Mouse (Mus musculus) MN1 (cell line): ENCODE results near the gene Bod1l.

ENCODE experiments used
- DNase-seq: peaks from one replicate; pipeline ENCODE4 v3.0.0-alpha.2; 2016; ENCODE audit warnings: low spot score

The Bod1l gene

GRCm38 (mm10) chr5:41844147-41844529 is at the start of gene Bod1l:
TSS of gene Bod1l (minus strand) at chr5:41844315.
- peak; percentile 95 for DNase-seq

DNA sequence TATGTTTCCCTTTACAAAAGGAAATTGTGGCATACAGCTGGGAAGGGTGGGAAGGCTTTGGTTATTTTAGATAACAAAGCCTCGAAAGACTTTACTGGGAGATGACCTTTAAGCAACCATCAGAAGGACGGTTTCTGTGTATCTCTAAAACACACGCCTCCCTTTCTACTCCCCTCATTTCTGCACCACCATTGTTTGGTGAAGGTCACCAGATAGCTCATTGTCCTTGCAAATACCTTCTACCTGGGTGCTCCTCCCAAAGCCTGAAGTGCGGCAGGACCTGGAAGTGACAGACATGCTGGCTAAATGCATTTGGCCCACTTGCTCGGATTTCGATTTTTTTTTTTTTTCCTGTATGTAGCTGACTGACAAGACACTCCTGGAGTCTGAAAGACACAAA is 49.2 kb upstream of the Bod1l start:
- DNase-seq: no peak

DNA sequence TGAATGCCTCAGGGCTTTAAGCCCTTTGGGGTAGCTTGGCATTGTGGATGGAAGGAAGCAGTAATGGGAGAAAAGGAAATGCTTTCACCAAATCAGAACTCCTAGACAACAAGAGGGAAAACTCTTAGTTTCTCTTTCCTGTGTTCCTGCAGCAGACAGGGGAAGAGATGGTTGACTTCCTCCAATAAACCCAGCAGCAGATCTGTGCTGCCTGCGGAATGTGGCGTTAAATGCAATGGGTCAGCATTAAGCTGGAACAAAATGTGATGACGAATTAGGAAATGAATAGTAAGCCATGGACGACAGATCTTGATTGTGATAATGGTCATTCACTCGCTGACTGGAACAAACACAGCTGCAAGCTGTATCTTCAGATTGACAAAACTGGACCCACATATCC is 46.8 kb upstream of the Bod1l start:
- no peak for DNase-seq

- DNase-seq: no peak
Observed at GRCm38 (mm10) chr5:41889245-41889849, 45.2 kb upstream of the Bod1l start.

- peak; percentile 34 for DNase-seq
Observed at GRCm38 (mm10) chr5:41888834-41889233, 44.7 kb upstream of the Bod1l start.

DNA sequence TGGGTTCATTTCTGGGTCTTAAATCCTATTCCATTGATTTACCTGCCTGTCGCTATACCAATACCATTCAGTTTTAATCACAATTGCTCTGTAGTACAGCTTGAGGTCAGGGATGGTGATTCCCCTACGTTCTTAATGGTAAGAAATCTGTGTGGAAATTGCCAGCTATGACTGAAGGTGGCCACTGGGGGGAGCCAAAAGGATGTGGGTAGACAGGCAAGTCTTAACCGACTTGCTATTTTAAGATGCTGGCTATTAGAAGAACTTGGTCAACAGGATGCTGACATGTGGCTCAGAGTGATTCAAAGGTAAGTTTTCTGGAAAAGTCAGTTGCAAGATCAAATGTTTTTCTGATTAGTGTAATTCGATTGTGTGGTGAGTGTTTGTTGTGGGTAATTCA is 43.6 kb upstream of the Bod1l start:
- peak; percentile 80 for DNase-seq

DNA sequence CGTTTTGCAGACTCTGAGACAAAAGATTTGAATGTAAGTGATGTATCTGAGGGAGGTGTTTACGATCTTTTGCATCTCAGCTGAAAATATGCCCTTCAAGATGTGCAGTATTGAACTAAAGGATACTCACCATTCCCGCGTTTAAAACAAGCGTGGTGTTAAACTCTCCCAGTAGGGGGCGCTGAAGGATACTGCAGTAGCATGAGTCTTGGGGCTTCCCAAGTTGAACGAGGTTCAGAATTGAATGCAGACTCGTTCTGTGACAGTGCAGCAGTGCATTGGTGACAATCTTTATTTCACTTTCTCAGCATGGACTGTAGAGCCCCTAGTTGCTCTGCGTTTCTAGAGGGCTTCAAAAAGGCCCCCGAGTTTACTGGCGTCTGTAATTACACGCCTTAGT is 40.4 kb upstream of the Bod1l start:
- DNase-seq: peak; percentile 7

DNA sequence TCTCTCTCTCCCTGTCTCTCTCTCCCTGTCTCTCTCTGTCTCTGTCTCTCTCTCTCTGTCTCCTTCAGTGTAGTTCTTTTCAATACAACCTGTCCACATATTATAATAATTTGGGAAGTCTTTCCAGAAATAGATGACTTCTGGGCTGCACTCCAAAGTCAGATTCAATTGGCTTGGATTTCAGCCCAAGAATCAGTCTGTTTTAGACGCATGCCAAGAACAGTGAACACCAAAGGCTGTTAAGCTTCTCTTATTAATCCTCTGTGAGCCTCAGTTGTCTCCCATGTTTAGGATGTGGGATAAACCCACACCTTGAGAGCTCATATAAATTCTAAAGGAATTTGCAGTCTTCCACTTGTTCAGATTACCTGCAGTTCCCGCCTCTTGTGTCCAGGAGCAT is 27.0 kb upstream of the Bod1l start:
- peak; percentile 18 for DNase-seq

GRCm38 (mm10) chr5:41855781-41856180 is 11.7 kb upstream of the Bod1l start:
- no peak for DNase-seq

DNA sequence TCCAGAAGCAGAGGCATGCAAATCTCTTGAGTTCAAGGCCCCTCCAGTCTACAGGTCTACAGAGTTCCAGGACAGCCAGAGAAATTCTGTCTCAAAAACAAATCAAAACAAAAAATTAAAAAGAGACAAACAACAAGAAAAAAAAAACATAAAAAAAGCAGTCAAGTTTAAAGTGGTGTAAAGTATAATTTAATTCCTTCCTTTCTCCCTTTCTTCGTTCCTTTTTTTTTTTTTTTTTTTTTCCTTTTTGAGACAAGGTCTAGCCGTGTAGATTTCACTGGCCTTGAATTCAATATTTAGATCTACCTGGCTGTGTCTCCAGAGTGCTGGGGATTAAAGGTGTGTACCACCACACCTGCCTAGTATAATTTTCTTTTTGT is 1.4 kb upstream of the Bod1l start:
- no peak for DNase-seq

DNA sequence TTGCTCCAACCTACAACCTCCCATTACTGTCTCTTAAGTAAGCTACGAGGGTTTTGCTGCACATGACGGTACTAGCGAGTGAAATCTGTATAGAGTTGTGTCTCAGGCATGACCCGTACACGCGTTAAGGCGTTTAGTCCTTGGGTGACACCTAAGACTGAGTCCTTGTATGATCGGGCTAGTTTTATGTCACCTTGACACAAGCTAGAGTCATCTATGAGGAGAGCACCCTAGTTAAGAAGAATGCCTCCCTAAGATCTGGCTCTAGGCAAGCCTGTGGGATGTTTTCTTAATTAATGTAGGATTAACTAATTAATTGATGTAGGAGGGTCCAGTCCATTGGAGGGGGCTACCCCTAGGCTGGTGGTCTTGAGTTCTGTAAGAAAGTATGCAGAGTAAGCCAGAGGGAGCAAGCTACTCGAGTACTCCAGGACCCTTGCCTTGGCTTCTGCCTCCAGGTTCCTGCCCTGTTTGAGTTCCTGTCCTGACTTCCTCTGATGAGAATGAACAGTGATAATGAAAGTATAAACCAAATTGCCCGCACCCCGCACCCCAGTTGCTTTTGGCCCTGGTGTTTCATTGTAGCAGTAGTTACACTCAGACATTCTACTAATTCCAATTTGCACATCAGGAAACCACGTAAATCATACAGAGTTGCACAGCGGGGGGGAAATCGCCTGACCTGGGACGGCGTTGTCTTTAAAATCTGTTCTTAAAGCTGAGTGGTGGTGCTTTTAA is 874 bp upstream of the Bod1l start:
- DNase-seq: peak; percentile 32

- DNase-seq: peak; percentile 25
Observed at GRCm38 (mm10) chr5:41843419-41844146, 532 bp downstream of the Bod1l start.

DNA sequence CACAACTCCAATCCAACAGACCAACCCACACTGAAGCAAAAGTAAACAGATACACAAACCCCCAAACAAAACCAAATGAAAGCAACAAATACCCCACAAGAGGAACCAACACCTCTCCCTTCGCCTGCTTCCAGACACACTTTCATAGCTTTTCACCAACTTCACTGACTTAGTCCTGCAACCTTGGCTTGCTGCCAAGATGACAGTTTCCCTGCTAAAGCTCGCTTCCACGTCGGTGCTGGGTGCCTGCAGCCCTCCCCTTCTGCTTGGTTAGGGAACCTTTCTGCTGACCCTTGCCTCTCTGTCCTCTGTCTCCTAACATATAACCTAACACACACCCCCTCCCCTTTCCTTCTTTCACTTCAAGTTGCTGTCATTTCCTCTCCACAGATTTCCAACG is 1.4 kb downstream of the Bod1l start:
- DNase-seq: peak; percentile 44

DNA sequence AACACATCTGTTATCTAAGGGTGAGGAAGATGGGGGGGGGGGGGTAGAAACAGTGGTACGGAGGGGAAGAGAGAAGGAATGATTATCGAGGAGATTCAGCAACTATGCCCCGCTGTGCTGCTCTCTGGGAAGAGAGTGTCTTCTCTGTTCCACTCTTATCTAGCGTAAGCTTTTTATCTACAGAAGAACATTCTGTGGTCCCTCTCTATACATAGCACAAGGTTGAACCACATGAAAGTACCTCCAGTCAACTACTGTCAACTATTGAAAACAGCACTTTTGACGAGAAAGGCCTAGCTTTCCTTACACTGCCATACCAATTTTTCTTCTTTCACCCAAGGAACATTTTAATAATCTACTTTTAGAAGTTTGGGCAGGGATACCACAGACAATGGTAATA is 2.4 kb downstream of the Bod1l start:
- DNase-seq: no peak

DNA sequence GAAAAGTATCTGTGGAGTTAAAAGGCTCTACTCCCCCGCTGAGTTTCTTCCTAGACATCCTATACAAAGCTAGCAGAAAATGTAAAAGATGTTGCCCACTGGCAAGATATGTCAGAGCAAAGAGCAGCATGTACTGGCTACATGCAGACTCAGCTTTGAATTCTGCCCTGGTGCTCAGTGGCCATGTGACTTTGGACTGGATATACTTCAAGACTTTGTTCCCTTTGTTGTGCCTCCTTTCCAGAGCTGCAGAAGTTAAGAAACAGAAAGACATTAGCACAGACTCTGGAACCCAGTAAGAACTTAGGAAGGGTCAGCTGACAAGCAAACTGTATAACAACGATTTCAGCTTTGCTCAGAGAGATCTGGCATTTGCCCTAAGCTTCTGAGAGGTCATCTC is 14.0 kb downstream of the Bod1l start:
- DNase-seq: no peak

DNA sequence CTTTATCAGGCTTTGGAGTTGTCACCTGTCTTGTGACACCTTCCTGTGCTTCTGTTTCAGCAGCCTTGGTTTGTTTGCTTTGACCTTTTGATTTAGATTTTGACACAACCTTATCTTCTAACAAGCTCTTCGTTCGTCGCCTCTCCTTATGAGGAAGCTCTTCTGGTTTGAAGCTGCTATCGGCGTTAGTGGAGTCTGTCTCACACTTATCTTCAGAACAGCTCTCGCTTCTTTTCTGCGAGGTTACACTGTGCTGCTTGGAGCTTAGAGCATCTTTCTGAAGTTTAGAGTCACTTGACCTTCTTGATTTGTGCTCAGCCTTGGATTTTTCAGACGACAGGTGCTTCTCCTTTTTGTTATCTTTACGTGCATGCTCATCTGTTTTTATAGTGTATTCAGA is 23.0 kb downstream of the Bod1l start:
- no peak for DNase-seq

- DNase-seq: no peak
Observed at GRCm38 (mm10) chr5:41820530-41820929, 23.6 kb downstream of the Bod1l start.

DNA sequence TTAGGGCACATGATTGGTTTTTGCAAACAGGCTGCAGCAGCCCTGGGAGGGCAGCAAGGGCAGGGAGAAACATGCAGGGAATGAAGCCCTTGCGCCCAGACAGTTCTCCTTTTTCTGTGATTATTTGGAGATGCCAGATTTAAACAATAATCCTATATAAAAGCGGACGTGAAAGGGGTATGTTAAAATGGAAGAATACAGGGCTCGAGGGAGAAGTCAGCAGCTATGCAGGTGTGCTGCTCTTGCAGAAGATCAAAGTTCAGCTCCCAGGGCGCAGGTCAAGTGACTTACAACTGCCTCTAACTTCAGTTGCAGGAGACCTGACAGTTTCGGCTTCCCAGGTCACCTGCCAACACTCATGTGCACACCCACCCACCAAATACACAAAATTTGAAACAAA is 31.6 kb downstream of the Bod1l start:
- DNase-seq: no peak

GRCm38 (mm10) chr5:41811279-41811678 is 32.8 kb downstream of the Bod1l start:
- DNase-seq: no peak

DNA sequence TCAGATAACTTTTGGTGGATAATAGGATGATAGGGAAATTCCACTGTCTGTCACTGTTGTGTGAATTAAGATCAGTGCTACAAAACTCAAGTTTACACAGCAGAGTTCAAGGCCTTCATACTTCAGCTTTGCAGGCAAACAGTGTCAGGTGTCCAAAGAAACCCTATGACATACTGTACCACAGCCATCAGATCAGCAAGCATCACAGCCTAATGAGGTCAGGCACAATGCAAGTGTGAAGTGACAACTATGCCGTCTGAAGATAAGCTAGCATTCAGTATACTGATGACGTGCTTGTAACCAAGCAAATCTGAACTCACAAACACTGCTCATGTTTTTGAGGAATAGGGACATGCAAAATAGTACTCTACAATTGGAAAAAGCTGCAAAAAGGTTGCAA is 36.7 kb downstream of the Bod1l start:
- no peak for DNase-seq

DNA sequence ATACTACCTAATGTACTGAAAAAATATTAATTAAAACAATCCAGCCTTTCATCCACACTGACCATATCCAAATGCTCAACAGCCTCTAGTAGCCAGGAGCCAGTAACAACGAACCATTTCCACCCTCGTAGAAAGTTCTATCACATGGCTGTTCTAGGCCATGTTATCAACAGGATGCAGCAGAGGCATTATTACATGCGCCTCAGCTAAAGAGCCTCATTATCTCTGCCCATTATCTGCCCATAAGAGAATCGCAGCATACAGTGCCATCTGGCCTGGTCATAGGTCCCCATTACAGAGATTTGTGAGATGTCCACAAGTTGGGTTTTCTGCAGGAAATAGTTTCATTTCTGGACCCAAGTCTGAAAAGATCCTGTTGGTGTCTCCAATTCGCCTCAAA is 37.9 kb downstream of the Bod1l start:
- DNase-seq: no peak

DNA sequence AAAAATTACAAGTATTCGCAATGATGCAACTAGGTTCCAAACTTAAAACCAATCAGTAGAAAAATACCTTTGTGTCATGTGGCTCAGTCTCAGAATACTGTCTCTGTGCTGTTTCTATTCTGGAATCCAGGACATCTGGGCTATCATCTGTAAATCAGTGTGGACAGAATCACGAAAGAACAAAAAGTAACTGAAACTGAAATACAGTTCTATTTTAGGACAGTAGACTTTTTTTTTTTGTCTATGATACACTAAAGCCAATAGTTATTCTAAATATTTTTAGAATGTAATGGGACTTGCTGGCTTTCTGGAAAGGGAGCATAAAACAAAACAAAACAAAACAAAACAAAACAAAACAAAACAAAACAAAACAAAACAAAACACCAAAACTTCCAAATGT is 39.0 kb downstream of the Bod1l start:
- DNase-seq: no peak

DNA sequence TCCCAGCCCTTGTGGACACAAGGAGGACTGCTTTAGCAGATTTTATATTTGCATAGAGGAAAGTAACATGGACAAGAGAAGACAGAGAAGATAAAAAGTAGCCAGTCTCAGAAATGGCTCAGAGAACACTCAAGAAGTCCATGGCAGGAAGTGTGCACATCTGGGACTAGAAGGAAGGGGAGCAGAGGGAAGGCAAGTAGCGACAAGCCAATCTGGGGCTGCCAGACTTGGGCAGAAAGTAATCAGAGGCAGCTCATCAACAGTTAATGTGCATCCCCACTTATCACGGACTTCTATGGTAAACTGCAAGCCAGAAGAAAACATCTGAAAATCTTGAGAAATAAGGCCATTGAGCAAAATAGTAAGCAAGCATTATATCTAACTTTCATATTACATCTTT is 39.5 kb downstream of the Bod1l start:
- no peak for DNase-seq
